8 mouse cellular contexts compared by ENCODE assay signal in the genomic region with DNA sequence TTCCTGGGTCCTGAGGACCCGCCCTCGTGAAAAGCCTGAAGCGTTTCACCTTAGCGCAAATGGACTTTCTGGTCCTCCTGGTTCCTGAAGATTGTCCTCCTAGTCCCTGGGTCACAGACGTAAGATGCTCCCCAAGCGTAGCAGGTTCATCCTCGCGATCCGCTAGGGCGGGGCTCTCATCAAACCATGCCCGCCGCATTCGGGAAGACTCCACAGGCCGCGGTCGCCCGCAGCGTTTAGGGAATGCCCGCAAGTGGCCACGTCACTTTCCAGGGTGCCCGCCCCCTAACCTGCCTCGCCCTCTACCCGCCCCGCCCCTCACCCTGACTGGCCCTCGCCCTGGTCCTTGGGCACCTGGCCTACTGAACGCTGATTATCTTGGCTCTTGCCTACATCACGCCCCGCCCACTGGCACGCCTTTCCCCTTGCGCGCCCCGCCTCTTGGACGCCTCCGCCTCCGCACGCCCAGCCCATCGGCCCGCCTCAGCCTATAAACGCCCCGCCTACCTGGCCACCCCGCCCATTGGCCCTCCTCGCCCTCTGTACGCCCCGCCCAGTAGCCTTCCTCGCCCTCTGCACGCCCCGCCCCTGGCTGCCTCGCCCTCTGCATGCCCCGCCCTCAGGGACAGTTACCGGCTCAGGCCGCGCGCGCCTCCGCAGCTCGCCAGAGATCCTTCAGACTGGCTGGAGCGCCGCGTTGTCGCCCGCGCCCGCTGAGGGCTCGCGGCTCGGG. TPM values are rescaled to one million over a fixed set of nuclear protein-coding genes. Genes with fewer than 3 reads are reported as not detected.
DNase-seq lines count a peak whose midpoint lies in the region; ATAC-seq and TF ChIP-seq lines count a peak whose summit lies in the region.

A gene (plus strand): TSS at position 659 of the 733 bp plus-strand sequence.

- no peaks in the 10 kb centered on the region for H3K9me3 ChIP-seq in hindbrain, embryonic 13.5 days

- peak within 1 kb of the TSS; percentile 79 for H3K4me3 ChIP-seq in hindbrain, embryonic 13.5 days

- CTCF ChIA-PET in Patski (lab: Charles Lee) = no interaction called here

- H3K27me3 ChIP-seq in Patski = no peaks in the 10 kb centered on the region
- peaks cover 29% of the 10 kb centered on the region for H3K27me3 ChIP-seq in hindbrain, embryonic 13.5 days

- no peaks in the 10 kb centered on the region for H3K36me3 ChIP-seq in hindbrain, embryonic 13.5 days

- in situ Hi-C loops in Patski (cut with MboI; ENCODE audit: low pct_unique_long_range_greater_than_20kb) = no loop called here

- H3K27ac ChIP-seq in hindbrain, embryonic 13.5 days = peak within 1 kb of the TSS; percentile 84

- ATAC-seq in Patski = peak; percentile 84
- peak; percentile 97 for ATAC-seq in hindbrain, embryonic 13.5 days (ENCODE audit: low FRiP score)

- peak; percentile 93 for DNase-seq in Patski (ENCODE audit: low read depth, low spot score)
- peak; percentile 99 to 100 for DNase-seq in cerebellum, postnatal 14 days
- DNase-seq in frontal cortex, postnatal 14 days (ENCODE audit: low spot score in 2 of 2) = peak; percentile 96 to 99
- peak; percentile 94 to 96 for DNase-seq in layer of hippocampus, postnatal 25 days (ENCODE audit: extremely low spot score in 1 of 2, low spot score in 1 of 2)
- peak; percentile 99 for DNase-seq in lung, postnatal 25 days (ENCODE audit: low spot score)
- peak; percentile 99 for DNase-seq in retina, embryonic 14.5 days (ENCODE audit: low spot score)
- peak; percentile 100 for DNase-seq in thymus, postnatal 4 days

- POLR2A ChIA-PET in Patski (lab: Charles Lee) = no interaction called here

- TF ChIP-seq CTCF in Patski (IDR thresholded peaks at IDR 0.05) = no peak

- peak within 1 kb of the TSS; percentile 93 for H3K4me2 ChIP-seq in hindbrain, embryonic 13.5 days

- H3K9ac ChIP-seq in hindbrain, embryonic 13.5 days = peak within 1 kb of the TSS; percentile 82

- H3K4me1 ChIP-seq in hindbrain, embryonic 13.5 days (replicated peaks) = peaks cover 13% of the 10 kb centered on the region

- WGBS in hindbrain, embryonic 13.5 days = under 1% methylated on average over 66 of the region's 66 CpGs

RNA-seq across cellular contexts. Expression of the gene that starts here (rescaled TPM):
- polyA plus RNA-seq in Patski (2021) = 64.6 TPM
- 3.2 and 5.0 TPM in 2 replicates for polyA plus RNA-seq in hindbrain, embryonic 13.5 days (2015; fragmentation: Nextera tagmentation; extraction: Ambion mirVana)
- 10 to 100 TPM; 14.7 to 14.9 TPM for total RNA-seq in layer of hippocampus, postnatal 25 days (2021)

Comparison
In these comparisons a context has a peak if more than half of its experiments do, and no peak if none do; other contexts are left out.
1. Peak in every context shown above with its lines: DNase-seq, ATAC-seq, H3K4me3 ChIP-seq and H3K27ac ChIP-seq.
2. RNA of the gene that starts here (polyA plus RNA-seq): 64.6 TPM in Patski (single experiment); 3.2 to 5.0 TPM in hindbrain, embryonic 13.5 days; every median in the first group is over 10 times any median in the second.